Mouse (Mus musculus) testis, postnatal 14 days (tissue): ENCODE results near the gene Grik4.
A peak's percentile ranks its signal among the peaks of the same experiment; 100 is the strongest.

Experiments
- DNase-seq: peaks from one replicate; pipeline ENCODE4 v3.0.0; 2021; ENCODE audit warnings: low spot score

Grik4 gene

DNA sequence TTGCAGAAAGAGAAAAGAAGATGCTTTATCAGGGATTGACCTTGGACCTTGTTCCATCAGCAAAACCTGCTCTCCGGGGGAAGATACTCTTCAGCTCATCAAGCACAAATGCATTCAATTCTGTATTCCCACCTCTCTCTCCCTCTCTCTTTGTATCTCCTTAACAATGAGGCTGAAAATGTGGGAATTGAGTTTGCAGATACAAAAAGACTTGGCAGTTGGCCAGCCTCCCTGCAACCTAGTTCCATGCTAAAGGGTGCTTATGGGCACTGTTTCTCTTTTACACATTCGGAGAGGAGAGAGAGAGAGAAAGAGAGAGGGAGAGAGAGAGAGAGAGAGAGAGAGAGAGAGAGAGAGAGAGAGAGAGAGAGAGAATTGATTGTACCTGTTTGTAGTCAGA, 273.7 kb downstream of the Grik4 start:
- no peak for DNase-seq

DNA sequence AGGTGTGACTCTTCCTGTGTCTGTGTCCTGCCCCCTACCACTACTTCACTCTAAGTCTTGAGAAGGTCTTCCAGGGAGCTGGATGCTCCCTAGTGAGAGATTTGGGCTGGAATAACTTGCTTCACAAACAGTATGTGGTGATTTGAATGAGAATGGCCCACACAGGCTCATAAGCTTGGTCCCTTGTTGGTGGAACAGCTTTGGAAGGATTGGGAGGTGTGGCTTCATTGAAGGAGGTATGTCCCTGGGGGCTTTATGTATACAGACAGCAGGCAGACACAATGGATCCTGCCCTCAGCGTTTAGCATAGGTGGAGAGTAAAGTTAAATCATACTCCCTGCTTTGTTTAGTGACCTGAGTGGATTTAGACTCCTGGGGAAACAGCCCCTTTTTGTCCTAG, 282.8 kb downstream of the Grik4 start:
- DNase-seq, result no peak

GRCm38 (mm10) chr9:42652756-42653155, 291.5 kb downstream of the Grik4 start:
- peak; percentile 15 for DNase-seq

DNA sequence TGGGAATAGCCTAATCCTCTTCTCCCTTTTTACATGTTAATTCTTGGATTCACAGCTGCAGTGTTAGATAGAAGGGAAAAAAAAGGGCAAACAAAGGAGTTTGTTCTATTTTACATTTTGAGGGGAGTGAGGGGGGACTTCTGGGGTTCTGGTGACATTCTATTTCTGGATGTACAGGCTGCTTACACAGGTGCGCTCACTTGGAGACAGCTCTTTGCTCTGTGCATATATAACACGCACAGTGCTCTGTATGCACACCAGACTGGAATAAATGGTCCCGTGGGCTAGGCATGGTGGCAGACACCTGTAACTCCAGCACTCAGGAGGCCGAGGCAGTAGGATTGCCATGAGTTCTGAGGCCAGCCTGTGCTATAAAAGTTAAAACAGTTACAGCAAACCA, 292.0 kb downstream of the Grik4 start:
- no peak for DNase-seq

- no peak for DNase-seq
These were observed 294.4 kb downstream of the Grik4 start for GRCm38 (mm10) chr9:42649872-42650271.

GRCm38 (mm10) chr9:42648051-42648450, 296.2 kb downstream of the Grik4 start:
- no peak for DNase-seq

DNA sequence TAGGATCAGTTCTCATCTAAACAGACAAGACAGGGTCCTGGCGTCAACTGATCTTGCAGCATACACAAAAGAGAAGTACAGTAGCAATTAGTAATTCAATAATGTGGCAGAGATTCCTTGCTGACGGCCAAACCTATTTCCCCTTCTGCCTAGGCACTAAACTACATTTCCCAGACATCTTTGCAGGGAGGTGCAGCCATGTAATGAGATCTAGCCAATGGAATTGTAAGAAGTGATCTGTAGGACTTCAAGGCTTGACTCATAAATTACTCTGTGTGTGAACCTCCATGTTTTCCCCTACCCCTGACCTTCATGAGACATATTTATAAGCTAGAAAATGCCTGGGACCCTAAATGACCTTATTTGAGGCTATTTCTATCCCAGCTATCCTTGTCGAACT, 296.7 kb downstream of the Grik4 start:
- DNase-seq, result no peak

- no peak for DNase-seq
These were observed 297.5 kb downstream of the Grik4 start for GRCm38 (mm10) chr9:42646821-42647220.

- no peak for DNase-seq
These were observed 299.1 kb downstream of the Grik4 start for GRCm38 (mm10) chr9:42645161-42645560.

DNA sequence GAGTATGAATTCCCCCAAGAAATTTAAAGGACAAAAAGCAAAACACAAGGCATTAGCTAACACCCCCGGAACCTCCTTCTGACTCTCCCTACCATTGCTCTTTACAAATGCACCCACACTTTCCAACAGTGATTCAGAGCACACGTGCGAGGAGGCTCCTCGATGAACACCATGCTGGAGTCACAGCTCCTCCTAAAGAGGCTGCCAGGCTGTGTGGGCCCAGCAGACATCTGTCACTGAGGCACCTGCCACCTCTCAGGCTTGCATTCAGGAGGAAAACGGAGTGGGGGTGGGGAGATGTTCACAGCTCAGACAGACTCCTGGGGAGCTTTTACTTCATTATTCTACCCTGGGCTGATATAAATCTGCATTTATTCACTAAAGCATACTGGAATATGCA, 301.5 kb downstream of the Grik4 start:
- DNase-seq, result no peak

GRCm38 (mm10) chr9:42641550-42642117, 302.7 kb downstream of the Grik4 start:
- no peak for DNase-seq

GRCm38 (mm10) chr9:42636446-42636845, 307.8 kb downstream of the Grik4 start:
- DNase-seq, result no peak

DNA sequence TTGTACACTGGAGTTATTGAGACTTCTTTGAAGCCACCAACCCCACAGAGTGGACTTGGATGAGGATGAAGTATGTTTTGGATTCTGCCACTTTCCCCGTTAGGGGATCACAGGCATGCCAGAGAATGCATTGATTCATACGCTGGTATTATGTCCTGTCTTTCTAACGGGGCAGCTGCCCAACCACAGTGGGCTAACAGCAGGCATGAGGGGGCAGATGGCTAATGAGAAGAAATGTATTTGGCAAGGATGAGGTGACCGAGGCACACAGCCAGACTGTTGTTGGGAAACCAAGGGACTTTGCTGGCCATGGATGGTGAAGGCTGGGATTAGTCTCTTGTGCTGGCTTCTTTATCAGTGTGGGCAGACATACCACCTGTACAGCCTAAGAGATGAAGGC, 312.8 kb downstream of the Grik4 start:
- DNase-seq, result no peak

DNA sequence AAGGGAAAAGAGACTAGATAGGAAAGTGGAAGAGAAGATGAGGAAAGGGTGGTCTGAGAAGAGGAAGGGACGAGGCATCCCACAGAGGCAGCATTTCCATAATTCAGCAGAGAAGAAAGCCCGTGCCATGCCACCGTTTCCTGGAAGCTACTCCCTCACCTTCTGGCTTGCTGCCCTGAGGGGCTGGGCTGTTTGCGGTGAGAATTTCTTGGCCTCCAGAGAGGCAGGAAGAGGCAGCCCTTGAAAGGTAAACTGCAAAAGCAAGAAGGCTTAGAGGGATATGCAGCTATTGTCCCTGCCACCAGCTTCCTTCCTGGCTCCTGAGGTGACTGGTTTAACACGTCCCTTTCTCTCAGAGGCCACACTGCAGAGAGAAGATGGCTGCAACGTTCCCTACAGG, 316.7 kb downstream of the Grik4 start:
- DNase-seq, result no peak

DNA sequence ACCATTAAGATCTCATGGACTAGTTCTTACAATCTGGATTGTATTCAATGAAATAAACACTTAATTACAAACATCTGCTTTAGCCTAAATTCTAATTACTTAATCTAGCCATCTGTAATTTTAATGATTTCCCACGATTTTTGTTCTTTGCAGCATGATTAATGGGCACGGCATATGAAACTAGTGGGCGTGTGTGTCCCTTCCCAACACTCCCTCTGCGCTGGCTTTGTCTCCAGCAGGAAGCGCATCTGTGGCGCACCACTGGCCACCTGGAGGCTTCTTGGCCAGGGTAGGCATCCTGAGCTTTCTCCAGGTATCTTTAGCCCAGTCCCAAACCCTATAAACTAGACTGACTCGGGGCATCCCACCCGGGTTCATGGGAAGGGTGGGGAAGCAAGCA, 317.1 kb downstream of the Grik4 start:
- DNase-seq, result no peak

DNA sequence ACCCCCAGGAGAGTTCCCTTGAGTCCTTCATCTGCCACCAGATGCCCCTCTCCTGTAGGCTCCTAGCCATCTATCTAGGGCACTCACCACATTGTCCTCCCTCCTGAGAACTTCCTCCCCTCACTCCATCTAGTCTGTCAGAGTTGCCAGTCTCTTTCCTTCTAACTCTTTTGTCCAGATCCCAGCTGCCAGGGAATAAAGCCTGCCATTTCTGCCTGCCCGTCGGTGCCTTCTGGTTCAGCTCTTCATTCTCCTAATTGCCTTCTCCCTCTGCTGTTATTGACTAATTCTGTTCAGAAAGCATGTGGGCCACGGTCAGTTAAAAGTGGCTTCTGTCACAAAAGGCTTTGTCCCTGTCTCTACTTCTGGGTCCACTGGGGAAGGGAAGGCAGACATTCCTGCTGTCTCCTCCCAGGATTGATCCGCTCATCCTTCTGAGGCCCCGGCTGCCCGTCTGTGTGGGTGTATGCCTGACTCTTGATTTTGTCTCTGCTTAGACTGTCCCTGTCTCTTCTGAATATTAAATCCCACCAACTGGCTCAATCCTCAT, 318.0 kb downstream of the Grik4 start:
- no peak for DNase-seq

- no peak for DNase-seq
These were observed 329.9 kb downstream of the Grik4 start for GRCm38 (mm10) chr9:42614409-42614808.

DNA sequence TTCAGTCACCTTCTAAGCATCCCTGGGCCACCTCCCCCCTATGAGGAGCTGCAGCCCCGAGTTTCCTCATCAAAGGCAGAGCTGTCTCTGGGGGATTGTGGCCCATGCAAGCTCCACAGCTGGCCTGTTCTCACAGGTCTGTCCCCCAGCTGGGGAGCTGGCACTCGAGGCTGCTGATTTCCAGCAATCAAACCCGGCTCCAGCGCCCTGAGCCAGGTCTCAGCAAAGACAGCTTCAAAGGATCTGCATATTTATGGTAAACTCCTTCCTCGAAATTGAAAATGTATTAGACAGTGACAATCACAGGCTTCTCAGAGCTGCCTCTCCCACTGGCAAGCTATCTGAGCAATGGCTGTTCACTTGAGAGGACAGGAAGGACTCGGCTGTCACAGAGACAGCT, 330.5 kb downstream of the Grik4 start:
- DNase-seq, result no peak

- no peak for DNase-seq
These were observed 331.8 kb downstream of the Grik4 start for GRCm38 (mm10) chr9:42612482-42612991.

- DNase-seq, result no peak
These were observed 342.8 kb downstream of the Grik4 start for GRCm38 (mm10) chr9:42601445-42601844.

DNA sequence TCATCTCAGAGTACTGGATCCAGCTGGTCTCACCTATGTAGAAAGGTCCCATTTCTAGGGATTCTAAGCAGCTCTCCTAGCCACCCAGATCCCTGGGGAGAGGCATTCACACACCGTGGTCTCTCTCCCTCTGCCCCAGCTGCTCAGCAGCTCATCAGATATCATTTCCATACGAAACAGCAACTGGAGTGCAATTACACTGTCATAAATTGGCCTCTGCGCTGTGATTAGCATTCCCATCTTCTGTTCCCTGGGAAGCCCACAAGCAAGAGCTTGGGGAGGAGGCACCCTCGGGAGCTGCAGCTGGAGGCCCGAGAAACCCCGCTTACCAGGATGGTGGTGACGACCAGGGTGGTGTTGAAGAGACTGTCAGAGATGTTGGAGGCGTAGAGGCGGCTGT, 346.8 kb downstream of the Grik4 start:
- DNase-seq, result no peak

- no peak for DNase-seq
These were observed 365.8 kb downstream of the Grik4 start for GRCm38 (mm10) chr9:42578511-42578910.

DNA sequence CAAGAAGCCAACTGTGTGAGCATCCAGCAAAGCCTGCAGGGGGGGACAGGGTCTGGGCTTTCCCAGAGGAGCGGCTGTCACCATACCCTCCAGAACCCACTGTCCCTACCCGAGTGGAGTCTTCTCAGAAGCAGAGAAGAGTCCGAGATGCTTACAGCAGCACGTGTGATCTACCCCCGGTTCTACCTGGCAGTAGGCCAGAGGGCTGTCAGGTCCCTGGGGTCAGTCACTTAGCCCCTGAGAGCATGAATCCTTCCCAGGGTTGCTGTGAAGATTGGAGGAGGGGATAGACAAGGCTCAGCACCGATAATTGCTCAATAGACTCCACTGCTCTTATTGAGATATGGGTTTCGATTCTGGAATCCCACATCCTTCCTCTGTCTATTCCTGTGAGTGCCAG, 366.2 kb downstream of the Grik4 start:
- no peak for DNase-seq

DNA sequence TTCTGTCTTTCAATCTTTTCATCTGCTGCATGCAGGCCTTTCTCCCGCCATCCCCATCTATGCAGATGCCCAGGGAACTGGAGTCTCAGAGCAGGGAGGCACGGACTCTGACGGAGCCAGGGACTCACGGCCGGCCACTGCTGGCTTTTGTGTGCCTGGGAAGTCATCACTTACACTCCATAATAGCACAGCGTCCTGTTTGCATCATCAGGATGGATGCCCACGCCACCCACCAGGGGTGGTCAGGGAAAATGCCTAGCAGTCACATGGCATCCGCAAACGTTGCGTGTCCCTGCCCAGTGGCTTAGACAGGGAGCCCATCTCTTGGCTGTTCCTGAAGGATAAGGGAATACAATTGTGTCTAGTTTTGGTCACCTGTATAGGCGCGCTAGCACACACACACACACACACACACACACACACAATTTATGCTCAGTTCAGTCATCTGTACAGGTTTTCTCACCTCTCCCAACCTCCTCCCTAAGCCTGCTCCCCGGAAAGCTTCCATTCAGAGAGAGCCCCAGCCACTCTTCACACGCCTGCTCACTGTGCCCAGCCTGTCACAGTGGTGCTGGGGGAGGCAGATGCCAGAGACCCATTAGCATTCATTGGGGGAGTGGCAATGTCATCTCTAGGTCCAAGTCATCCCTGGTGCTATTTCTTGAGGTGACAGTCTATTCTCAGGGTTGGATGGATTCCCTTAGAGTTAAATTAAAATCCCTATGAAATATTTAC, 370.5 kb downstream of the Grik4 start:
- DNase-seq, result no peak
